Mouse (Mus musculus): Measurements from ENCODE around the gene 6820408C15Rik. TPM values are rescaled to one million over a fixed set of nuclear protein-coding genes. Genes with fewer than 3 reads are reported as not detected.
A peak's percentile ranks its signal among the peaks of the same experiment; 100 is the strongest.

Gene 6820408C15Rik
- polyA plus RNA-seq, 1 experiment from 2014 or later, result 1.4 TPM

DNA sequence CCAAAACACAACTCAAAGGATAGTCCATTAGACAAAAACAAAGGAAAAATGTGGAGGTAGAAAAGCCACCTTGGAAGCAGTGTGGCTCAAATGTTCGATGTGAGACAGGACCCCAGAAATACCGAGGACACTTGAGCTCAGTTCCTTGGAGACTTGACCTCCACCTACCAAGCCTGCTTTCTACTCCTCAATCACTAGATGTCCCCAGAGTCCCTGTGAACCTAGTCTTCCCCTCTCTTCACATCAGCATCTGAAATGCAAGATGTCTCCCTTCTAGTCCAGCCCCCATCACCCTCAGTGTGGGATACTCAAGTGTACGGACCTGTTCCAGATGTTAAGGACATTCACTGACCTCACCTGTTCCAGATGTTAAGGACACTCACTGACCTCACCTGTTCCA, 22.6 kb upstream of the 6820408C15Rik start:
- Histone ChIP-seq H3K9ac (replicated peaks; ENCODE audit: low read depth, low read length) (no peak overlapping the region), H3K36me3 (ENCODE audit: control insufficient read depth, insufficient read depth) (no peaks in the 10 kb centered on the region), H3K27ac (ENCODE audit: low read length) (no peak overlapping the region), H3K4me1 (replicated peaks; ENCODE audit: control insufficient read depth, insufficient read depth, low read length) (peaks cover 24% of the 10 kb centered on the region), H3K4me3 (replicated peaks; ENCODE audit: low read length) (no peak overlapping the region), H3K9me3 (ENCODE audit: control insufficient read depth, low read length) (no peaks in the 10 kb centered on the region), H3K4me2 (ENCODE audit: low read length) (no peak overlapping the region), H3K27me3 (replicated peaks; ENCODE audit: control insufficient read depth, insufficient read depth, low read length) (no peaks in the 10 kb centered on the region)
- ATAC-seq, result no peak
- 10% methylated on average over 3 of the region's 3 CpGs for WGBS

DNA sequence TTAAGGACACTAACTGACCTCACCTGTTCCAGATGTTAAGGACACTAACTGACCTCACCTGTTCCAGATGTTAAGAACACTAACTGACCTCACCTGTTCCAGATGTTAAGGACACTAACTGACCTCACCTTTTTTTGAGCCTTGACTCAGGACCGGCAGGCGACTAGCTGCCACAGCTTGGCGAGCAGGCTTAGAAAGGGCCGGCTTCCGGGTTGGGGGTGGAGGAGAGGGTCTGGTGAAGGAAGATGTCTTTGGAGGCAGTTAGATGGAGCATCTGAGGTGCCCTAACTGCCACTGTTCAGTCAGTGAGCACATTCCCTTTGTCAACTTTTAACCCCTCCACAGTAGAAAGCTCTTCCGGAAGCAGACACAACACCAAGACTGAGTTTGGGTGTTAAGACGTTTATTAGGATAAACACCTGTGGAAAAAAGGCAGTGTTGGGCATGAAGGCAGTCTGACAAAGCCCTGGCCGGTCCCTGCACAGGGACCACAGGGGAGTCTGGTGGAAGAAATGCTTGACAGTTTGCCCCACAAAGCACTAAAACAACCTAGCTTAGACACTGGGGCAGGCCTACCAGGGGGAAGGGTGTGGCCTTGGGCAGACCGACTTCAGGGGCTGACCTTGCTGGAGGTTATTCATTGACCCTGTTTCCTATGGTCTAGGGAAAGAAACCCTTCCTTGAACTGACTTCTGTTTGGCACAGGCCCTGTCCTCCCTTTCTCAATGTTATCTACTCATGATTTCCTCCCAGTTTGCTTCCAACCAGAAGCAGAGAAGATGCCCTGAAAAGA, 22.0 kb upstream of the 6820408C15Rik start:
- H3K27me3 ChIP-seq (replicated peaks; ENCODE audit: control insufficient read depth, insufficient read depth, low read length), result no peaks in the 10 kb centered on the region
- WGBS, result 45% methylated on average over 9 of the region's 9 CpGs
- peaks cover 24% of the 10 kb centered on the region for H3K4me1 ChIP-seq (replicated peaks; ENCODE audit: control insufficient read depth, insufficient read depth, low read length)
- no peak overlapping the region for H3K4me3 ChIP-seq (replicated peaks; ENCODE audit: low read length)
- no peaks in the 10 kb centered on the region for H3K9me3 ChIP-seq (ENCODE audit: control insufficient read depth, low read length)
- no peak overlapping the region for H3K9ac ChIP-seq (replicated peaks; ENCODE audit: low read depth, low read length)
- ATAC-seq, result no peak
- no peak overlapping the region for H3K27ac ChIP-seq (ENCODE audit: low read length)
- peak overlapping the region; percentile 83 for H3K4me2 ChIP-seq (ENCODE audit: low read length)
- no peaks in the 10 kb centered on the region for H3K36me3 ChIP-seq (ENCODE audit: control insufficient read depth, insufficient read depth)

DNA sequence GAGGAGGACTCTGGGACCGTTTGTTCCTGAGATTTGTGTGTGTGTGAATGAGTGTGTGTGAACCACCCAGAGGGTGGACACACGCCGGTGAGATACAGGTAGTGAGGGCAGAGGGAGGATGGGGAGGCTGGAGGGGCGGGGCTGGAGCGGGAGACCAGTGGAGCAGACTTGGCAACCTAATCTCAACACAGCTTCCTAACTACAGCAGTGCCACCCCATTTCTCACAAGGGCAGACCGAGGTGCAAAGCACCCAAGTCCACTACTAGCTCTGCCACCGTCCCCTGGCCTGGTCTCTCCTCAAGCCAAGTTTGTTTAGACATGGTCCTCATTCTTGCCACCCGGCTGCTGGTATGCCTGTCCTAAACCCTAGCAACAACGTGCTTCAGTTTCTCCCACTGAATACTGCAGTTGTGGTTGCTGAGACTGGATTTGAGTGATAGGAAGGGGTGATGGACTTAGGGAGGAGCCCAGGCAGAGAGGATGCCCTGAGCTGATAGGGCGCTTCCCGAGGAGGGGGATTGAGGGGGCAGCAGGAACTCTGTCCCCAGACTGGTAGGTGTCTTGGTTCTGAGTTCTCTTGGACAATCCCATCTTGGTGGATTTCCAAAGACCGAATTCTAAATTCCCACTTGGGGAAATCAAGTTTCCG, 20.0 kb upstream of the 6820408C15Rik start:
- Histone ChIP-seq H3K9ac (replicated peaks; ENCODE audit: low read depth, low read length) (peak overlapping the region; percentile 97), H3K9me3 (ENCODE audit: control insufficient read depth, low read length) (no peaks in the 10 kb centered on the region), H3K27ac (ENCODE audit: low read length) (peak overlapping the region; percentile 100), H3K4me1 (replicated peaks; ENCODE audit: control insufficient read depth, insufficient read depth, low read length) (peaks cover 34% of the 10 kb centered on the region), H3K27me3 (replicated peaks; ENCODE audit: control insufficient read depth, insufficient read depth, low read length) (no peaks in the 10 kb centered on the region), H3K4me2 (ENCODE audit: low read length) (peak overlapping the region; percentile 83), H3K36me3 (ENCODE audit: control insufficient read depth, insufficient read depth) (no peaks in the 10 kb centered on the region), H3K4me3 (replicated peaks; ENCODE audit: low read length) (peak overlapping the region; percentile 84)
- WGBS, result 13% methylated on average over 11 of the region's 13 CpGs
- no peak for ATAC-seq

DNA sequence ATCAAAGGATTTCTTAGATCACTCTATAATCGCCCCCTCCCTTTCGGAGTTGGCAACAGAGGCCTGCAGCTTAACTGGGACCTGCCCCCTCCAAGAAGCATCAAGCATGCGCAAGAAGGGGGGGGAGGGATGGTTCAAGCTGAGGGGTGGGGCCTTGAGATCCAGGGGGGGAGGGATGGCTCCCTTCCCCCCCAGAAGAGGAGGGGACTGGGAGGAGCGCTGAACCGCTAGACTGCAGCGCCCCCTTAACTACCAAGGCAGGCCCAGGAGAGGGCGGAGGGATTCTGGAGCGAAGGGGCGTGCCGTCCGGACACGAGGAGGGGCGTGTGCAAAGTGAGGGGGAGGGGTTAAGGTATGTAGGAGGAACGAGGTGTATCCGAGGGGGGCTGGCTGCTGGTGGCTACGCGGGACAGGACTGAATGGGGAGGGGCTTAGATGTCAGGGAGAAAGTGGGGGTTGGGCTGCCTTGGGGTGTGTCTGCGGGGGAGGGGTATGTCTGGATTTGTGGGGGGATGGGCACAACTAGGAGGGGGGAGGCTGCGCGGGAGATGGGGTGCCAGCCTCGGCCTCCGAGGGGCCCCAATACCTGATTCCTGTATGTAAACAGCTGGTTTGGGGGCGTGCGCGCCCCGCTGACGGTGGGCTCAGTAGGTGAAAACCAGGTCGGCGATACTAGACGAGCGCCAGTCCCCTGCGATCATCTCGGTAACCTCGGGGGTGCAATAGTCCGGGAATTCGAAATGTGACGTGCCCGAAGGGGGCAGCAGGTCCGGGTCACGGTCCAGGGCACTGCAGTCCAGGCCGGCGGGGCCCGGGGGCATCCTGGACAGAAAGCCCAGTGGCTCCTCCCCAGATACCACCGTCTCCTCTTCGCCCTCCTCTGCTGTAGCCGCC, 19.0 kb upstream of the 6820408C15Rik start:
- no peaks in the 10 kb centered on the region for H3K27me3 ChIP-seq (replicated peaks; ENCODE audit: control insufficient read depth, insufficient read depth, low read length)
- H3K4me2 ChIP-seq (ENCODE audit: low read length), result peak overlapping the region; percentile 83
- no peaks in the 10 kb centered on the region for H3K9me3 ChIP-seq (ENCODE audit: control insufficient read depth, low read length)
- WGBS, result under 1% methylated on average over 39 of the region's 46 CpGs
- peaks cover 34% of the 10 kb centered on the region for H3K4me1 ChIP-seq (replicated peaks; ENCODE audit: control insufficient read depth, insufficient read depth, low read length)
- H3K4me3 ChIP-seq (replicated peaks; ENCODE audit: low read length), result peak overlapping the region; percentile 84
- peak overlapping the region; percentile 97 for H3K9ac ChIP-seq (replicated peaks; ENCODE audit: low read depth, low read length)
- H3K36me3 ChIP-seq (ENCODE audit: control insufficient read depth, insufficient read depth), result no peaks in the 10 kb centered on the region
- H3K27ac ChIP-seq (ENCODE audit: low read length), result peak overlapping the region; percentile 100
- ATAC-seq, result peak; percentile 51

DNA sequence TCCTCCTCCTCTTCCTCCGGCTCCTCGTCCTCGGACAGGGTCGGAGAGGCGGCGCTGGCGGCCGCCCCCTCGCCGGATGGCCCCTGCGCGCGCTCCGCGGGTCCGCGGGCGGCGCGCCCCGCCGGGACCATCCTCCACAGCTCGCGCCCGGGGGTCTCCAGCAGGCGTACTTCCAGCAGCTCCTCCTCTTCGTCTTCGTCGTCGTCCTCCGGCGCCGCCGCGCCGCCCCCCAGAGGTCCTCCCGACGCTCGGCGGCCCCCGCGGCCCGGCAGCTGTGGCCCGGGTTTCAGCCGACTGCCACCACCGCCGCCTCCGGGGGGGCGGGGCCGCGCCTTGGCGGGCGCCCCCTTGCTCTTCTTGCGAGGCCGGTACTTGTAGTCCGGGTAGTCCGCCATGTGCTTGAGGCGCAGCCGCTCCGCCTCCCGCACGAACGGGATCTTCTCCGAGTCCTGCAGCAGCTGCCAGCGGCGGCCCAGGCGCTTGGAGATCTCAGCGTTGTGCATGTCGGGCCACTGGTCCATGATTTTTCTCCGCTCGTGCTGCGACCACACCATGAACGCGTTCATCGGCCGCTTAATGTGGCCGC, 18.3 kb upstream of the 6820408C15Rik start:
- peaks cover 34% of the 10 kb centered on the region for H3K4me1 ChIP-seq (replicated peaks; ENCODE audit: control insufficient read depth, insufficient read depth, low read length)
- H3K36me3 ChIP-seq (ENCODE audit: control insufficient read depth, insufficient read depth), result no peaks in the 10 kb centered on the region
- H3K4me3 ChIP-seq (replicated peaks; ENCODE audit: low read length), result peak overlapping the region; percentile 84
- peak overlapping the region; percentile 97 for H3K9ac ChIP-seq (replicated peaks; ENCODE audit: low read depth, low read length)
- no peaks in the 10 kb centered on the region for H3K27me3 ChIP-seq (replicated peaks; ENCODE audit: control insufficient read depth, insufficient read depth, low read length)
- H3K4me2 ChIP-seq (ENCODE audit: low read length), result peak overlapping the region; percentile 83
- H3K27ac ChIP-seq (ENCODE audit: low read length), result peak overlapping the region; percentile 100
- WGBS, result under 1% methylated on average over 74 of the region's 77 CpGs
- peak; percentile 5 for ATAC-seq
- H3K9me3 ChIP-seq (ENCODE audit: control insufficient read depth, low read length), result no peaks in the 10 kb centered on the region

DNA sequence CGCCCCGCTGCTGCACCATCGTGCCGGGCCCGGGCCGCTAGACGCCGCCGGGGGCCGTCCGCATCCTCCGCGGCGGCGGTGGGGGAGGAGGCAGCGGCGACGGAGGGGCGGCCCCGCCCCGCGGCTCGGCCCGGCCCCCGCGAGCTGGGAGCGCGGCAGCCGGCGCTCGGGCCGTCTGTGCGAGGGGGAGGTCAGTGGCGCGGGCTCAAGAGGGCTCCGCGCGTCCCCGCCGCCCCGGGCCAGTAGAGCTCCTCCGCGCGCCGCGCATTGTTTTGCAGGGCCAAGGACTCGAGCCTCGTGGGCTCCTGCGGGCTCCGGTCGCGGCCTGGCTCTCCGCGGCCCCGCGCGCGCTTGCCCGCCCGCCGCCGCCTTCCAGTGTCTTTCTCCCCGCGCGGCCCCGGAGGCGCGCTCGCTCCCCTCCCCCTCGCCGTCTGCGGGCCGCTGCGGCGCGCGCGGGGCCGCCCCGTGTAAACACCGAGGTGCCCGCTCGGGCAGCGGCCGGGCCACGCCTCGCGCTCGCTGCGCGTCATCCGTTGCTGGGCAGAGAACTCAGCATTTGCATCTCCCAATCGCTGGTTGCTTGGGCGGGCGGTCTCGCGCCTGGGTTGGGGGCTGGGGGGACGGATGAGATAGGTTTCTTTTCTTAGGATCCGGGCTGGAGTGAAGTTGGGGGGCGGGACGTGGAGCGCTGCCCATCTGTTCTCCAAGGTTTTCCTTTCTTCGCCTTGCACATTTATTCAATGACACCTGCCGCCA, 17.5 kb upstream of the 6820408C15Rik start, which contains the start of gene Sox12:
Gene Sox12 (minus strand): TSS at position 384 of the 756 bp plus-strand sequence.
- H3K27me3 ChIP-seq (replicated peaks; ENCODE audit: control insufficient read depth, insufficient read depth, low read length), result no peaks in the 10 kb centered on the region
- H3K4me1 ChIP-seq (replicated peaks; ENCODE audit: control insufficient read depth, insufficient read depth, low read length), result peaks cover 34% of the 10 kb centered on the region
- H3K4me2 ChIP-seq (ENCODE audit: low read length), result peak within 1 kb of the TSS; percentile 83
- ATAC-seq, result peak; percentile 73
- no peaks in the 10 kb centered on the region for H3K9me3 ChIP-seq (ENCODE audit: control insufficient read depth, low read length)
- peak within 1 kb of the TSS; percentile 97 for H3K9ac ChIP-seq (replicated peaks; ENCODE audit: low read depth, low read length)
- WGBS, result 0% methylated on average over 69 of the region's 104 CpGs
- H3K36me3 ChIP-seq (ENCODE audit: control insufficient read depth, insufficient read depth), result no peaks in the 10 kb centered on the region
- peak within 1 kb of the TSS; percentile 84 for H3K4me3 ChIP-seq (replicated peaks; ENCODE audit: low read length)
- peak within 1 kb of the TSS; percentile 100 for H3K27ac ChIP-seq (ENCODE audit: low read length)

DNA sequence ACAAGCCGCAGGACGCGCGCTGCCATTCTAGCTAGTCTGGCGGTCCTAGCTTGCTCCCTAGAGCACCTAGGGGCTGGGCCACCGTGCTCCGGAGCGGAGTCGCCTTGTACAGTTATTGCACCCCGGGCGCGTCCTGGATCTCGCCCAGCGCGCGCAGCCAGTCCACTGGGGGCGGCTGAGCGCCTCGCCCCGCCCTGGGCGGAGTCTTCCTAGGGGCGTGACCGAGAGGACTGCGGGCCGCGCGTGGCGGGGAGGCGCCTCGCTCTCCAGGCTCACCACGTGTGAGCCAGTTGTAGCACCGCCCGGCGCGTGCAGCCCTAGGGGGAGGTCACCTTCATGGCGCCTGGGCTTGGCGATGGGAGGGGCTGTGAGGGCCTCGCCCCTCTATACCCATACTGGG, 16.7 kb upstream of the 6820408C15Rik start:
- WGBS, result 0% methylated on average over 38 of the region's 38 CpGs
- no peaks in the 10 kb centered on the region for H3K36me3 ChIP-seq (ENCODE audit: control insufficient read depth, insufficient read depth)
- H3K4me3 ChIP-seq (replicated peaks; ENCODE audit: low read length), result peak overlapping the region; percentile 84
- ATAC-seq, result peak; percentile 73
- H3K27me3 ChIP-seq (replicated peaks; ENCODE audit: control insufficient read depth, insufficient read depth, low read length), result no peaks in the 10 kb centered on the region
- H3K4me2 ChIP-seq (ENCODE audit: low read length), result peak overlapping the region; percentile 83
- H3K4me1 ChIP-seq (replicated peaks; ENCODE audit: control insufficient read depth, insufficient read depth, low read length), result peaks cover 28% of the 10 kb centered on the region
- peak overlapping the region; percentile 97 for H3K9ac ChIP-seq (replicated peaks; ENCODE audit: low read depth, low read length)
- no peaks in the 10 kb centered on the region for H3K9me3 ChIP-seq (ENCODE audit: control insufficient read depth, low read length)
- H3K27ac ChIP-seq (ENCODE audit: low read length), result peak overlapping the region; percentile 100

DNA sequence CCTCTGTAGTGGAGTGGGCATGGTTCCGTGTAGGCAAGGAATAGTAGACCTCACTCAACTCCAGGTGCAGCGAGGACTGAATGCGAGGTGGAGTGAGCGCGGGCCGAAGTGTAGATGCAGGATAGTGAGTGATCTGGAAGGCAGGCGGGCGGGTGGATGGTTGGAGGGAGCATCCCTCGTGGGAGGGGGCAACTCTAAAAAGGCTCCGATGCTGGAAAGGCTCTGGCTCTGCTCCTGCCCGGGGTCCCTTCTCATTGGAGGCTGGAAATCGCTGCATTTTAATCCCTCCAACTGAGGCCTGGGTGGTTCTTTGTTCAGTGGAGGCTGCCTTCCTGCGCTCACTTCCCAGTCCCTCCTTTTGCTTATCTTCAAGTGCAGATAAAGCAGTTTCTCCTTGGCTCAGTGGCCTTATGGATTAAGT, 16.3 kb upstream of the 6820408C15Rik start:
- peak overlapping the region; percentile 83 for H3K4me2 ChIP-seq (ENCODE audit: low read length)
- H3K4me3 ChIP-seq (replicated peaks; ENCODE audit: low read length), result peak overlapping the region; percentile 84
- H3K27me3 ChIP-seq (replicated peaks; ENCODE audit: control insufficient read depth, insufficient read depth, low read length), result no peaks in the 10 kb centered on the region
- peak overlapping the region; percentile 100 for H3K27ac ChIP-seq (ENCODE audit: low read length)
- H3K9me3 ChIP-seq (ENCODE audit: control insufficient read depth, low read length), result no peaks in the 10 kb centered on the region
- peak overlapping the region; percentile 97 for H3K9ac ChIP-seq (replicated peaks; ENCODE audit: low read depth, low read length)
- H3K4me1 ChIP-seq (replicated peaks; ENCODE audit: control insufficient read depth, insufficient read depth, low read length), result peaks cover 24% of the 10 kb centered on the region
- peak; percentile 13 for ATAC-seq
- under 1% methylated on average over 13 of the region's 13 CpGs for WGBS
- no peaks in the 10 kb centered on the region for H3K36me3 ChIP-seq (ENCODE audit: control insufficient read depth, insufficient read depth)

Data from forebrain, embryonic 16.5 days (tissue).